Mouse (Mus musculus) myocyte (in vitro differentiated cells): ENCODE data around the gene Gm49320.

Experiments
- CEBPB ChIP-seq: IDR thresholded peaks from 2 replicates; pipeline ENCODE4 v1.6.1; 2011; ENCODE audit warnings: mild to moderate bottlenecking, moderate library complexity; ENCODE audit not compliant: poor library complexity, insufficient read depth, severe bottlenecking
- E2F4 ChIP-seq: IDR thresholded peaks from one replicate; pipeline ENCODE4 v1.6.1; 2011; ENCODE audit warnings: mild to moderate bottlenecking, control low read depth, moderate library complexity; ENCODE audit not compliant: insufficient read depth
- MAX ChIP-seq: IDR thresholded peaks from one replicate; pipeline ENCODE4 v1.6.1; 2011; ENCODE audit warnings: low read depth, mild to moderate bottlenecking, control low read depth
- MYOD1 ChIP-seq, 3 experiments: IDR thresholded peaks; one replicate each; pipeline ENCODE4 v1.6.1; 2011; ENCODE audit warnings: control low read depth in 2 of 3, low read depth in 2 of 3, mild to moderate bottlenecking in 2 of 3, moderate library complexity in 1 of 3; ENCODE audit not compliant: insufficient read length in 2 of 3, control insufficient read depth in 1 of 3
- MYOG ChIP-seq, 3 experiments: IDR thresholded peaks; one replicate each; pipeline ENCODE4 v1.6.1; 2011; ENCODE audit warnings: control low read depth in 2 of 3, low read depth in 2 of 3, mild to moderate bottlenecking in 2 of 3; ENCODE audit not compliant: insufficient read length in 2 of 3, control insufficient read depth in 1 of 3, insufficient read depth in 1 of 3
- POLR2A ChIP-seq: IDR thresholded peaks from one replicate; pipeline ENCODE4 v1.6.1; 2011; ENCODE audit warnings: low read depth, mild to moderate bottlenecking, control low read depth, moderate library complexity; ENCODE audit not compliant: insufficient read length
- POLR2AphosphoS2 ChIP-seq: IDR thresholded peaks from one replicate; pipeline ENCODE4 v1.6.1; 2011; ENCODE audit warnings: low read depth, control low read depth; ENCODE audit not compliant: insufficient read length
- SRF ChIP-seq: IDR thresholded peaks from one replicate; pipeline ENCODE4 v1.6.1; 2011; ENCODE audit warnings: low read depth; ENCODE audit not compliant: control insufficient read depth, insufficient read length
- TCF12 ChIP-seq: IDR thresholded peaks from one replicate; pipeline ENCODE4 v1.6.1; 2011; ENCODE audit warnings: mild to moderate bottlenecking, control low read depth; ENCODE audit not compliant: poor library complexity, insufficient read depth, severe bottlenecking
- TCF3 ChIP-seq: IDR thresholded peaks from one replicate; pipeline ENCODE4 v1.6.1; 2011; ENCODE audit warnings: low read depth, control low read depth; ENCODE audit not compliant: insufficient read length
- USF1 ChIP-seq: IDR thresholded peaks from one replicate; pipeline ENCODE4 v1.6.1; 2011; ENCODE audit warnings: low read depth, mild to moderate bottlenecking, control low read depth, moderate library complexity

- TF ChIP-seq MYOD1 (IDR thresholded peaks at IDR 0.05; ENCODE audit: control insufficient read depth in 1 of 3, insufficient read length in 2 of 3, low read depth in 2 of 3) (no peak), POLR2A (no peak), MYOG (IDR thresholded peaks at IDR 0.05; ENCODE audit: control insufficient read depth in 1 of 3, insufficient read depth in 1 of 3, insufficient read length in 2 of 3, low read depth in 2 of 3) (no peak), SRF (no peak), TCF12 (no peak), CEBPB (no peak), MAX (no peak), E2F4 (no peak), TCF3 (no peak), USF1 (no peak), POLR2AphosphoS2 (no peak)
Measured at GRCm38 (mm10) chr8:4230612-4231351, 7.9 kb upstream of the Gm49320 start.
